Mouse (Mus musculus) thymus, postnatal 0 days (tissue): ENCODE measurements around the gene Smc3. TPM values are rescaled to one million over a fixed set of nuclear protein-coding genes. Genes with fewer than 3 reads are reported as not detected.
A peak's percentile ranks its signal among the peaks of the same experiment; 100 is the strongest.
"Not testable (repeated sequence)": the region's sequence is repeated elsewhere in the genome, so short reads cannot be mapped to it uniquely, and the experiment has no call there.

Source experiments
- DNase-seq: peaks from one replicate; pipeline ENCODE4 v3.0.0-alpha.2; 2015; ENCODE audit warnings: low spot score
- polyA plus RNA-seq: library from polyadenylated mRNA; unstranded; fragments of >200 nt; fragmentation: Nextera tagmentation; extraction: Ambion mirVana; gene quantifications from 2 replicates; pipeline ENCODE4 v1.2.1, GENCODE M21; 2015

Smc3 gene
- polyA plus RNA-seq, 1 experiment from 2014 or later = 72.5 TPM

DNA sequence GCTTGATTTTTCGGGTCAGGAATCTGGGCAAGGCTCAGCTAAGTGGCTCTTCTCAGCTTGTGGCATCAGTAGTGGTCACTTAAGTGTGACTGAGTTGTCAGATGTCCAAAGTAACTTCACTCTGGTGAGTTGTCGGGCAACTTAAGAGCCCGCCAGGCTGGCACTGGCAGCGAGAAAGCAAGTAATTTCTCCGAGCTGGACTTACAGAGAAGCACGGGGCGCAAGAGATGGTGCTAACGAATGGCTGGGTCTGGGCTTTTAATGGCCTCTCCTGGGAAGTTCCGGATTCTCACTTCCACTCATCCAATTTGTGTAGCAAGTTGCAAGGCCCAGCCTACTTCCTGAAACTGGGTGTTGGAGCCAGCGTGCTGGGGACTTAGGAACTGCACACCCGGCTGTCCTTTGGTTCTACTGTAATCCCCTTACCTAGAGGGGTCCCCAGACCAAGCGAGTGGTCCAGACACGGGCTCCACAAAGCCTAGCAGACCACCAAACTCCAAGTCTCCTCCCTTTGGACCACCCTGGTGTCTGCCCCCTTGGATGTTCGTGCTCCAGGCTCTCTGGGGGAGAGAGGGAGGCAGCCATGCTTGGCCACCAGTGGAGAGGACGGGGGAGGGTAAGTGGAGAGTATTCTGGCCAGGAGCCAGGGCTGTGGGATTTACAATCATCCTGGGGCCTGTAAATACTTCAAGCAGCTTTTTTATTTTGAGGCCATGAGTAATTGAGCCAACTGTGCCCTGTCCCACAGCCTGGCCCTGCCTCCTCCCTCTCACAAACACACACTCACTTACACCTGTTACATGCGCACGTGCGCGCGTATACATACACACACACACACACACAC, 53.6 kb downstream of the Smc3 start:
- no peak for DNase-seq

DNA sequence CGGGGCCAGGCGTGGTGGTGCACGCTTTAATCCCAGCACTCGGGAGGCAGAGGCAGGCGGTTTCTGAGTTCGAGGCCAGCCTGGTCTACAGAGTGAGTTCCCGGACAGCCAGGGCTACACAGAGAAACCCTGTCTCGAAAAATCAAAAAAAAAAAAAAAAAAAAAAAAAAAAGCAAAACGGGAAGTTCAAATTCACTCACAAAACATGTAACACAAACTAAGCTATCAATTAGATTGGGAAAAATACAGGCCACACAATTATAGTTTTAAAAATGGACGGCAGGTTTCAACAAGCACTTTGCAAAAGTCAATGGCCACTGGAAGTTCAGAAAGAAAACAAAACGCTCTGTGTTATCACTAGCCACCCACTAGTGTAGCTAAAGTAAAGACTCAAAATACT, 56.2 kb downstream of the Smc3 start:
- DNase-seq = not testable (repeated sequence)

- DNase-seq = no peak
Measured at GRCm38 (mm10) chr19:53657437-53657836, 57.2 kb downstream of the Smc3 start.

DNA sequence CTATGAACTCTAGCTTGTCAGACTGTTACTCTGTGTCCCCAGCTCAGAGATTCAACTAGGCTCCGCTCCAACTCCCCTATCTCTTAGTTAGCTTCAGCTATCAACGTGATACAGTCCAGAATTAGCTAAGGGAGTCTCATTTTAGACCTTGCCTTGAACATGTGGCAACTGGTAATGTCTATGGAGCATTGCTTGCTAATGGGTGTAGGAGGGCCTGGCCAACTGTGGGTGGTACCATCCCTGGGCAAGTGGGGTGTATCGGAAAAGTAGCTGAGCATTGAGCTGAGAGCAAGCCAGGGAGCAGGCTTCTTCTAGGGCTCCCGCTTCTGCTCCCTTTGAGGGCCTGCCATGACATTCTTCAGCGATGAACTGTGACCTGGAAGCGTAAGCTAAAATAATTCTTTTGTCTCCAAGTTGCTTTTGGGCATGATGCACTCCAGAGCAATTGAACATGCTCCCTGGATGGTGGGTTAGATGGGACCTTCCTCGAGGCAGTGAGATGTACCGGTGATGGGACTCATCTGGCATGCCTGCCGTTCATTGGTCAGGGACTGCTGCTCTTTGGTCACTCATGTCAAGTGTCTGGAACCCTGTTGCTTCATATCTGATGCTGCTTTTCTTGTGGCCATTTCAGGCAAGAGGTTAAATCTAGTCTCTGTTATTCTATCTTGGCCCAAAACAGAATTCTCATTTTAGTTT, 60.7 kb downstream of the Smc3 start:
- no peak for DNase-seq

- no peak for DNase-seq
Measured at GRCm38 (mm10) chr19:53661938-53662722, 61.9 kb downstream of the Smc3 start.

DNA sequence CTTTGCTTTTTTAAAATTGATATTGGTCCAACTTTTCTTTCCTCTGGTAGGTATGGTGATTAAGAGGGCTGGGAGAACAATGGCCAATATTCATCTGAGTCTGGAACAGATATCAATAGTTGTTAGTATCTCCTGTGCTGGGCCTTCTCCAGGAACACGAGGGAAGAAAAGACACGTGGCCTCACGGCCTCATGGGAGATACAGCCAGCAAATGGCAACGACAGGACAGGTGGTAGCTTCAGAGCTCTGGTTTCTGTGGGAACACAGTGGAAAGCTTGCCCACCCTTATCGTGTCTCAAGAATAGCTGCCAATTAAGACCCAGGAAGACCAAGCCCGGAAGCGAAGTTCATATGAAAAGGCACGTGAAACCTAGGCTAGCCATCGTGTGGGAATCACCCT, 64.6 kb downstream of the Smc3 start:
- no peak for DNase-seq

DNA sequence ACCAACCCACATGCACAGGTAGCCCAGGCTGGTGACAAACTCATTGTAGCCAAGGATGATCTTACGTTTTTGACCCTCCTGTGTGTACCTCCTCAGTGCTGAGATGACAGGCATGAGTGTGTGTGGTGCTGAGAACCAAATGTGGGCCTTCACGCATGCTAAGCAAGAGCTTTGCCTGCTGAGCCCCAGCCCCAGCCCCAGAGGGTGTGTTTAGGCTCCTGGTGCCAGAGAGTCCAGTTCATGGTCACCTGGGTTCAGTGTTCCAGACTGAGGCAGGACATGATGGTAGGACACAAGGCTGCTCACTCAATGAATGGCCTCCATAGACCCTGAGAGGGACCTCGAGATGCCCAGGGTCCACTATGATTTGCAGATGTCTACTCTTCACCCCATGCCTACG, 65.2 kb downstream of the Smc3 start:
- DNase-seq = no peak

DNA sequence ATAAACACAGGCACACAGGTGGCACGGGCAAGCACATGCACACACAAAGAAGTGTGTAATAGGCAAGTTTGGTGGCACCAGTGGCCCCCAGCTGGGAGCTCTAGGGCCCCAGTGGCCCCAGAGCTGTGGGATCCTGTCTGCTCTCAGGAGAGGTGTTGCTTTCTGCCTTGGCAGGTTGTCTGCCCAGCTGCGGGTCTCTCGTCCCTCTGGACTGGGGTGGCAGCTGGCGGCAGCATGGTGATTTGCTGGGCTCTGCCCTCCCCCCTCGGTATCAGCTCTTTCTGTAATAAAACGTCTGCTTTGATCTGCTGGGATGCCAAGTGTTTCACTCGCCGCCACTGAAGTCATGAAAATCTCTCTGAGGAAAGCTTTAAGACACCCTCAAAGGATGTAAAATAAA, 66.5 kb downstream of the Smc3 start:
- no peak for DNase-seq

DNA sequence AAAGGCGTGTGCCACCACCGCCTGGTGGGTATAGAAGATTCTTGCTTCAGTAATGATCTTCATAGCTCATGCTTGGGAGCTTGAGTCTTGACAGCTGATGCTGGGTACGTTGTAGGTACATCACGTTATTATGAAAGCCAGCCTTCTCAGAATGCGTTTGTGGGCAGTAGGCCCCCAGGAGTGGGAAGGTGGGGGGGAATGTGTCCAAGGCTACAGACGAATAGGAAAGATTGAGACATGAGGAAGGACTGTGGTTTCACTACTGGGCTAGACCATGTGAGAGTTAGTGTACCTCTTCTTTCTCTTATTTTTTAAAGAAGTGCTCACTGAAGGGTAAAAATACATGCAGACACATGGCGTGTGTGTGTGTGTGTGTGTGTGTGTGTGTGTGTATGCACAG, 68.6 kb downstream of the Smc3 start:
- DNase-seq = no peak

- no peak for DNase-seq
Measured at GRCm38 (mm10) chr19:53670625-53671141, 70.5 kb downstream of the Smc3 start.

DNA sequence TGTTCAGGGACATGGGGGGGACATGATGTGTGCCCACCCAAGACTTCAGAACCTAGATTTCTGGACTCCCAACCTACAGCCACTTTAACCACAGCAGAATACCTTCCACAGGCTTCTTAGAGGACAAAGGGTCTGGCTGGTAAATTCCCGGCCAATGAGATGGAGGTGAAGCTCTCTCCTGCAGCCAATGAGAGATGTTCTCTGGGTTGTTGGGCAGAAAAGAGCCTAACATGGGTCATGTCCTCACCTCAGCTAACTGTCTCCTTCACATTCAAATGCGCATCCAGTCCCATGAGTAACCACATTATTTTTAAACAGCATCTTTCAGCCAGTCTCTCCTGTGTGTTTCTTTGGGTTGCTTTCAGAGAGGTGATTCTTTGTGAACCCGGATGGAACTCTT, 71.2 kb downstream of the Smc3 start:
- DNase-seq = no peak

GRCm38 (mm10) chr19:53674131-53674925, 74.1 kb downstream of the Smc3 start:
- no peak for DNase-seq

DNA sequence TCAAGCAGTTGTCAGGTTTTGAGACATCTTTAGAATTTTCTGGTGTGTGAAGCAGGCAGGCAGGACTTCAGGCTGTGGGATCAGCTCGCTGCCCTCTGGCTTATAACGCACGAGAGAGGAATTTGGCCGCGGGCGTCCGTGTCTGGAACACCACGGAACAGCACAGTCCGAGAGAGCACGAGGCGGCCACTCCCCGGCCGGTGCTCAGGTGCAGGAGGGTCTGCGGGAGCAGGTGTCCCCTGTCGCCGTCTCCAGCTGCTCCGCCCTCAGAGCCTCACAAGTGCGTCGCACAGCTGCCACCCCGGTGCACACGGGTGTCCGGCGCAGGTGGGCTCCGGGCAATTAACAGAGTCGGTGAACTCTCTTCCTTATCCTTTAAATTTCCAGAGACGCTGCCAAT, 76.0 kb downstream of the Smc3 start:
- DNase-seq = peak; percentile 5

DNA sequence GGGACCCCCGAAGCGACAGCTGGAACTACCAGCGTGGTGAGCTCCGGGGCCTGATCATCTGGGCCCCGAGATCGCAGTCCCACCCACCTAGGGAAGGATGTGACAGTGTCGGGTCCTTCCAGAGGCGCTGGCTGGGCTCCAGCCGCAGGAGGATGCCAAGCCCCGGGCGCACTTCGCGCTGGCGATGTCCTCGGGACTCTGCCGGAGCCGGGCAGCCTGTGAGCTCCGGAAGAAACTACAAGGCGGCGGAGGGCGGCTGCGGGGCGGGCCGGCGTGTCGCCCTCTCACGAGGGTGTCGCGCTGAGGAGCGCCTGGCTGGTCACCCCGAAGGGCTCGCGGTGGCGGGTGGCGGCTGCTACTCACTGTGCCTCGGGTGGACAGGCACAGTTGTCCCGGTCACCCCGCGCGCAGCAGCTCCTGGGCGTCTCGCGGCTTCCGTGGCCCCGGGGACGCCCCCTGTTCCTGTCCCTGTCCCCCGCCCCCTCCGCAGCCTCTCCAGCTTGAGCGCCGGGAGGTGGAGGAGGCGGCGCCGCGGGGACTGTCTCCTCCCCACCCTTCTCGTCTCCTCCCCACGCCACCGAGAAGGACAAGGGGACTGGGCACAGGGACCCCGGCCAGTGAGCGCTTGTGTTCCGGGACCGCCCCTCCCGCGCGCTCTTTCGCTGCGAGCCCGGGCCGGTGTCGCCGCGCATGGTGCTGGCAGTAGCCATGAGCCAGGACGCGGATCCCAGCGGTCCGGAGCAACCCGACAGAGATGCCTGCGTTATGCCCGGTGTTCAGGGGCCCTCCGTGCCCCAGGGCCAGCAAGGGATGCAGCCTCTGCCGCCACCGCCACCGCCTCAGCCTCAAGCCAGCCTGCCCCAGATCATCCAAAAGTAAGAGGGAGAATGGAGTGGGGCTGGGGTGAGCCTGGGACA, 76.8 kb downstream of the Smc3 start, which contains the start of gene Rbm20:
Rbm20 (plus strand) TSS at position 589 of the 917 bp plus-strand sequence.
- peak; percentile 28 for DNase-seq

DNA sequence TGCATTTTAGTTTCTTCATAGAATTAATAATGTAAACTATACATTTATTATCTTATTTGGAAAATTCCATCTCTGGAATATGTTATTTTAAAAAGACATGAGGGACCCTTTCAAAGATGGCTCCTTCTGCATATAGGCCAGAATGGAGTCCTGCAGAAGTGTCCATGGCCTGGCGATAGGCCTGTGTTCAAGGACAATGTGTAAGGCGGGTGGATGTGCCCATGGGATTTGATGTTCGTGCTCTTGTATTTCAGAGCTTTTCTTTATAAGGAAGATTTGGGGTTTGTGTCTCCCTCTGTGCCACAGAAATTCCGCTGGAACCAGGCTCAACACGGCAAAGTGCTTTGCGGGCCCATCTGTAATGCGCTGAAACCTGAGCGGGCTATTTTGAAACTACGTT, 79.0 kb downstream of the Smc3 start:
- DNase-seq = no peak

DNA sequence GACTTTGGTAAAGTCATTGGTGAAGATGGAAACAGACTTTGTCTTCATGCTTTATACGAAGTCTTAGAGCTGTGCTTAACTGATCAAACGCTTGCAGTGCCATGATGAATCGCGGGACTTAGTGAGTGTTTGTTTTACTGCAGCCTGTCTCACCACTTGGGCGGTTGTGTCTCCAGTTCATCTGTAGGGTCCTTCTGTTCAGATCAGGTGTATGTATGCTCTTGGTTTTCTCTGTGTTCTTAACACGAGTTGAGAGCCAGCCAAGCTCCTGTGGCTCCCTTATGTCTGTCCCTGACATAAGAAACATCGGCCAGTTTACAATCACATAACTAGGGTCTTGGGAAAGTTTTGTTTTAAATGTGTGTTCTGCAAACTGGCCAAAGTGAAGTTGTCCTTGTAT, 79.8 kb downstream of the Smc3 start:
- DNase-seq = no peak

GRCm38 (mm10) chr19:53682427-53682826, 82.2 kb downstream of the Smc3 start:
- no peak for DNase-seq

DNA sequence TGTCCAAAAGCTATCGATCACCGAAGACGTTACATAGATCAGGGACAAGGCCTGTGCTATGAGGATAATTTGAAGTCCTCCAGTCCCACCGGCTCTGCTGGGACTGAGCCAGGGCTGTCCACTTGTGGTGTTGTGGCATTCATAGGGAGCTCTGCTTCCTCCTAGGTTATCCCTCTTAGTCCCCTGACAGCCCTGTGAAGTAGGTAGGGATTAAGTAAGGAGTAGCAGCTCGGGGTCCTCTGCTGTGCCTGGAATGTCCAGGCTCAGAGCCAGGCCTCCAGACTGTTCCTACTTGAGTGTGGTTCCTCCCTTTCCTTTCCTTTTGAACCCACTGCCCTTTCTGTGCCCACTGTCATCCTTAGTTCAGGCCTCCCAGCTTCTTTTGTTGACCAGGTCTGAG, 87.4 kb downstream of the Smc3 start:
- DNase-seq = no peak

GRCm38 (mm10) chr19:53690816-53691215, 90.6 kb downstream of the Smc3 start:
- DNase-seq = no peak

DNA sequence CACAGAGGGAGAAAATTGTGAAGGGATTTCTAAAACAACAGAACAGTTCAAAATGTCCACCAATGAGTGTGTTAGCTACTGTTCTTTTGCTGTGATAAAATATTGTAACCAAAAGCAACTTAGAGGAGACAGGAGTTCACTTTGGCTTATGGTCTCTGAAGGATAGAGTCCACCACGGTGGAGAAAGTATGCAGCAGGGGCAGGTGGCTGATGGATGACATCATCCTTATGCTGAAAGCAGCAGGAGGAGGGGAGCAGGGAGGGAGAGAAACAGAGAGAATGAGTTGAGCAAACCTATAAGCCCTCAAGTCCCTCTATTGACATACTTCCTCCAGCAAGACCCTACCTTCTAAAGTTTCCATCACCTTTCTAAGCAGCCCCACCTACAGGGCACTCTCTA, 93.8 kb downstream of the Smc3 start:
- no peak for DNase-seq
